Mouse (Mus musculus): ENCODE data around the gene Slc7a7.

Slc7a7 gene

GRCm38 (mm10) chr14:54328548-54328947, 89.0 kb downstream of the Slc7a7 start:
- DNase-seq (ENCODE audit: low spot score in 2 of 2), result no peak

DNA sequence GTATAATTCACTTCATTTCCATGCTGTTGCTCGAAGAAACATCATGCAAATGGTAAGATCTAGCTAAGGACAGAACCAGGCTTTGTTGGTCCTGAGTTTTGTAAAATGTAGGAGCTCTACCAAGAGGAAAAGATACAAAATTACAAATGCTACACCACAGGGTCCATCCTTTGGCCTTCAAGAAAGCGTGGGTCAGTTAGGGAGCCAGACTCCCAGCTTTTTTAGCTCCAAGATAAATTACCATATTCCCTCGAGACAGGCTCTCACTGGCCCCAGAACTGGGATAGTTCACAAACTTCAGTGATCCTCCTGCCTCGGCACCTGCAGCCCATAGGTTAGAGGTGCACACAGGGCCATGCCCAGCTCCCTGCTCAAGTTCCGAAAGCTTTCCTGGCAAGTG, 93.1 kb downstream of the Slc7a7 start:
- no peak for DNase-seq (ENCODE audit: low spot score in 2 of 2)

DNA sequence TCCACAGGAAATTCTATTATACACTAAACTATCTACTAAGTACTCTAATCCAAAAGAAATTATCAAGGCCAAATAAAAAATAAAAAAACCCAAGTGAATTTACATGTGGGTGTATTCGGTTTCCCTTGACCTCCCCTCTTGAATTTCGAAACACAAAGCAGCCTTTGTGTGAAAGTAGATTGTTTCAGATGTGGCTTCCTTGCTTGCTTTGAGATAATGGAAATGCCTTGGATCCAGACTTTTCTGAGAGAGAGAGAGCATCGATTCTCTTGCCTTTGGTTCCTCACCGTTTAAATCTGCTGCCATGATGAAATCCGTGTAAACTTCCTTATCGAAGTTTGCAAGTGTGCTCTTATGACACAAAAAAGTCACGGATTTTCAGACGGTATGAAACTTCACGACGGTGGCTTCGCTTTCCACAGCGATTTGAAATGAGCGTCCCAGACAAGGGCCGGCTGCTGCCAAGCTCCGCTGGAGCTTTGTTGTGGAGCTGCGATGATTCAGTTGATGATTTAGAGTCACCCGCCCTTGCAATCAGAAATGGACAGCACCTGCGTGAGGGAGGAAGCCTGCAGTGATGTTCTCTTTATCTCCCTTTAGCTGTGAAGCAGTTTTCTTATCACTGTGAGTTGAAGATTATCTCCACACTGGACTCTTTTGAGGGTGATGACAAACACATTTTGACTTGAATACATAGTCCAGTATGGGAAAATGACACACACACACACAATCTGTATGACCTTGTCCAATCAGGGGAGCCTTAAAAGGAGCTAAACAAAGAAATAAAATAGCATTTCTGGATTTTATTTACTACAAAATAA, 95.8 kb downstream of the Slc7a7 start:
- no peak for DNase-seq (ENCODE audit: low spot score in 2 of 2)

Data from urinary bladder, adult 18-20 months (tissue).